Mouse (Mus musculus) forebrain, postnatal 0 days (tissue): Measurements from ENCODE around the gene Abcg3. TPM values are rescaled to one million over a fixed set of nuclear protein-coding genes. Genes with fewer than 3 reads are reported as not detected.

Experiments
- ATAC-seq: fragments of 200-750 bp; cut with Nextera tagmentation; 2 replicates; pipeline ENCODE4 v1.8.0; 2017; ENCODE audit warnings: mild to moderate bottlenecking, moderate library complexity
- DNase-seq: peaks from one replicate; pipeline ENCODE4 v3.0.0-alpha.2; 2015
- H3K27ac ChIP-seq: fragments of 300-500 bp; sonication (generic); 2 replicates; pipeline ENCODE4 v1.5.1; 2014; ENCODE audit warnings: low read depth, mild to moderate bottlenecking, antibody characterized with exemption, low read length, moderate library complexity, mixed read lengths
- H3K27me3 ChIP-seq: fragments of 300-500 bp; sonication (generic); 2 replicates; pipeline ENCODE4 v1.6.1; 2014; ENCODE audit warnings: mild to moderate bottlenecking, low read length, mixed read lengths; ENCODE audit not compliant: insufficient read depth
- H3K36me3 ChIP-seq: fragments of 300-500 bp; sonication (generic); 2 replicates; pipeline ENCODE4 v1.6.1; 2014; ENCODE audit warnings: mild to moderate bottlenecking, moderate library complexity; ENCODE audit not compliant: insufficient read depth
- H3K4me1 ChIP-seq: fragments of 300-500 bp; sonication (generic); 2 replicates; pipeline ENCODE4 v1.6.1; 2014; ENCODE audit warnings: antibody characterized with exemption; ENCODE audit not compliant: insufficient read depth
- H3K4me2 ChIP-seq: fragments of 300-500 bp; sonication (generic); 2 replicates; pipeline ENCODE4 v1.6.1; 2014; ENCODE audit warnings: low read depth, mild to moderate bottlenecking, moderate library complexity
- H3K4me3 ChIP-seq: fragments of 300-500 bp; sonication (generic); 2 replicates; pipeline ENCODE4 v1.5.1; 2014; ENCODE audit warnings: low read depth, low read length, mixed read lengths
- H3K9ac ChIP-seq: fragments of 300-500 bp; sonication (generic); 2 replicates; pipeline ENCODE4 v1.6.1; 2014; ENCODE audit warnings: mild to moderate bottlenecking
- H3K9me3 ChIP-seq: fragments of 300-500 bp; sonication (generic); 2 replicates; pipeline ENCODE4 v1.6.1; 2016; ENCODE audit warnings: low read length
- CTCF ChIP-seq: sonication (generic); IDR thresholded peaks from 2 replicates; pipeline ENCODE4 v1.5.1; 2016; ENCODE audit warnings: antibody characterized with exemption, control low read depth, low read depth
- WGBS: fragments of 180-500 bp; shearing (Covaris S2); extraction: QIAGEN DNeasy Blood & Tissue Kit; methylation state at CpG from one replicate; pipeline ENCODE4 v1.1.7; 2014; 5-methylcytosine and 5-hydroxymethylcytosine counted together
- polyA plus RNA-seq: library from polyadenylated mRNA; unstranded; fragments of >200 nt; fragmentation: Nextera tagmentation; extraction: Ambion mirVana; gene quantifications from 2 replicates; pipeline ENCODE4 v1.2.1, GENCODE M21; 2015
- total RNA-seq: library from RNA; depleted of rRNA; stranded (reverse); fragments of >200 nt; gene quantifications from 2 replicates; pipeline ENCODE4 v1.2.3, GENCODE M21; 2014; rRNA removed

Abcg3 gene
- total RNA-seq, result 0.31 and 0.43 TPM in 2 replicates
- 0.19 and 0.30 TPM in 2 replicates for polyA plus RNA-seq

DNA sequence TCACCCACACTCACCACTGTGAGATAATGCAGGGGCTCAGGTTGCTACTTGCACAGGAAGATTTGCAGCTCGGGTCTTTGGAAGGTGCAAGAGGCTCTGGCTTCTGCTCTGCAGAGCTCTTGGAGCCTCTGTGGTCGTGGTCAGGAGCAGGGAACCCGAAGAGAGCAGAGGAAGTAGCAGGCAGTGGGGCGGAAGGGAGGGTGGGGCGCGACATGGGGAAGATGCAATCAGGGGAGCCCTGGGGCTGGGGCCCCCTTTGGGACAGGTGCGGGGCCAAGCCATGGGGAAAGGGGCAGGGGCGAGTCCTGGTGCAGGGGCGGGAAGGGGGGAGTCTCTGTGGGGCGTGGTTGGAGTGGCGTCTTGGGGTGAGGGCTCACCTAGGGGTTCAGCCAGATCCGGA lies at the start of gene Abcg3:
TSS of gene Abcg3 (minus strand) at position 184 of the 400 bp plus-strand sequence.
- Histone ChIP-seq H3K36me3 (no peaks in the 10 kb centered on the region), H3K4me3 (no peak within 1 kb of the TSS), H3K9ac (no peak within 1 kb of the TSS), H3K4me1 (no peaks in the 10 kb centered on the region), H3K4me2 (0 out of 2 replicates have a peak within 1 kb of the TSS, but pooled peaks have one; percentile 5), H3K27ac (no peak within 1 kb of the TSS), H3K9me3 (no peaks in the 10 kb centered on the region), H3K27me3 (no peaks in the 10 kb centered on the region)
- DNase-seq (no peak), ATAC-seq (no peak)
- no peak for TF ChIP-seq CTCF
- 48% methylated on average over 12 of the region's 12 CpGs for WGBS

DNA sequence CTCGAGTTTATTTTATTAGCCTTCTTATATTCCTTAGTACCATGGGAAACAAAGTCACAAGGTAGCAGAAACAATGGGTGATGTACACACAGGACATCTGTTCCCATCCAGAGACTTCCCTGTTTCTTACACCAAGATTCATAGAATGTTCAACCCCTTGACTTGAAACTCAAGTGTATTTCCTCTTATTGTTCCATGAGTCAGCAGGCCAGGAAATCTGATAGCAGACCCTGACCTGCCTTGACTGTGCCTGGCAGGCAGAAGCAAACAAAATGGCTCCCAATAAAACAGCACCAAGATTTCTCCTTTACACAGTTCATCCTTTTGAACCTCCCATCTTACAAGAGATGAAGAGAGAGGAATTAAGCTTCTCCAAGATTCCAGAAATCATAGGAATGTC lies 30.0 kb upstream of the Abcg3 start:
- Histone ChIP-seq H3K27ac (no peak overlapping the region), H3K36me3 (no peaks in the 10 kb centered on the region), H3K4me3 (no peak overlapping the region), H3K4me2 (no peak overlapping the region), H3K9me3 (no peaks in the 10 kb centered on the region), H3K27me3 (no peaks in the 10 kb centered on the region), H3K9ac (no peak overlapping the region), H3K4me1 (no peaks in the 10 kb centered on the region)
- DNase-seq (no peak), ATAC-seq (no peak)
- TF ChIP-seq CTCF, result no peak
- 74% methylated on average over 1 of the region's 1 CpGs for WGBS

- TF ChIP-seq CTCF, result no peak
- no peak overlapping the region for H3K4me3 ChIP-seq
- H3K9me3 ChIP-seq, result no peaks in the 10 kb centered on the region
- ATAC-seq (no peak), DNase-seq (no peak)
- H3K4me2 ChIP-seq, result no peak overlapping the region
- no peak overlapping the region for H3K9ac ChIP-seq
- 80% methylated on average over 4 of the region's 4 CpGs for WGBS
- no peaks in the 10 kb centered on the region for H3K36me3 ChIP-seq
- no peaks in the 10 kb centered on the region for H3K4me1 ChIP-seq
- no peak overlapping the region for H3K27ac ChIP-seq
- no peaks in the 10 kb centered on the region for H3K27me3 ChIP-seq
Observed at GRCm38 (mm10) chr5:105011570-105011969, 29.1 kb upstream of the Abcg3 start.

DNA sequence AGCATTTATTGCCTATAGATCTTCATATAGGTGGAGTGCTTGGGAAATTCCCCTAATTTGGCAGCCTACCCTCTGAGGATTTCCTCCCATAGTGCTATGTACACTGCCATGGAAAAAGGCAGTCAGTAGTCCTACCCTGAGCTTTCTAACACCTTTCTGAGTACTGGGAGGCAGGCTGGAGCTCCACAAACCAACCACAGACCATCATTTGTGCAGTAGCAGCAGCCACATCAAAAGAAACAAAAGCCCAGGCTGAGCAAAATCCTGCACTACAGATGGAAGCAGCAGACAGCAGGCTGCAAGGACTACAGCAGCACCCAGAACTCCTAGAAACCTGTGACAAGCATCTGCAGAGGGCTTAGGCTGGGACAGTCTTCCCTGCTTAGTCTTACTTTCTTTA lies 27.9 kb upstream of the Abcg3 start:
- DNase-seq (no peak), ATAC-seq (no peak)
- H3K4me2 ChIP-seq, result no peak overlapping the region
- no peaks in the 10 kb centered on the region for H3K4me1 ChIP-seq
- H3K27ac ChIP-seq, result no peak overlapping the region
- H3K4me3 ChIP-seq, result no peak overlapping the region
- no peak overlapping the region for H3K9ac ChIP-seq
- H3K27me3 ChIP-seq, result no peaks in the 10 kb centered on the region
- no peak for TF ChIP-seq CTCF
- H3K36me3 ChIP-seq, result no peaks in the 10 kb centered on the region
- H3K9me3 ChIP-seq, result no peaks in the 10 kb centered on the region

- Histone ChIP-seq H3K36me3 (no peaks in the 10 kb centered on the region), H3K4me1 (no peaks in the 10 kb centered on the region), H3K9ac (no peak overlapping the region), H3K9me3 (no peaks in the 10 kb centered on the region), H3K4me2 (no peak overlapping the region), H3K27me3 (no peaks in the 10 kb centered on the region), H3K27ac (no peak overlapping the region), H3K4me3 (no peak overlapping the region)
- ATAC-seq, result no peak
- no peak for DNase-seq
- 73% methylated on average over 2 of the region's 2 CpGs for WGBS
- no peak for TF ChIP-seq CTCF
Observed at GRCm38 (mm10) chr5:104989411-104989810, 6.9 kb upstream of the Abcg3 start.

- WGBS, result 56% methylated on average over 2 of the region's 2 CpGs
- Histone ChIP-seq H3K9ac (no peak overlapping the region), H3K27me3 (no peaks in the 10 kb centered on the region), H3K4me1 (no peaks in the 10 kb centered on the region), H3K27ac (no peak overlapping the region), H3K4me2 (no peak overlapping the region), H3K4me3 (no peak overlapping the region), H3K9me3 (no peaks in the 10 kb centered on the region), H3K36me3 (no peaks in the 10 kb centered on the region)
- ATAC-seq, result no peak
- DNase-seq, result no peak
- TF ChIP-seq CTCF, result no peak
Observed at GRCm38 (mm10) chr5:104988000-104988399, 5.5 kb upstream of the Abcg3 start.

DNA sequence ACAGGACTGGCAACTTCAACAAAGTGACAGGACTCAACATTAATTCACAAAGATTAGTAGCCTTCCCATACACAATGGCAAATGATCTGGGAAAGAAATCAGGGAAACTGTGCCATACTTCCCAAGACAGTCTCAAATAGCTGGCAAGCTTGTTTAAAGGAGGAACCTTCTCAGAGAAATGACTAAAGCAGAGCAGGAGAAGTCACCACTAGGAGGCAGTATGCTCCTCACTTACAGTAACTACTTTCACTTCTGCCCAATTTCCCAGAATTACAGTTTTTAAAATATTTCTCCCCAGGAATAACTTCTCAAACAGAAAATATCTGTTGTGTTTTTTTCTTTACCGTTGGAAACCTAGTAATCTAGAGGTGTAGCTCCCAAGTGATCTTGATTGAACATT lies 4.2 kb upstream of the Abcg3 start:
- WGBS, result 67% methylated on average over 1 of the region's 1 CpGs
- no peak overlapping the region for H3K9ac ChIP-seq
- H3K27me3 ChIP-seq, result no peaks in the 10 kb centered on the region
- ATAC-seq (no peak), DNase-seq (no peak)
- no peaks in the 10 kb centered on the region for H3K9me3 ChIP-seq
- TF ChIP-seq CTCF, result peak; percentile 39
- H3K36me3 ChIP-seq, result no peaks in the 10 kb centered on the region
- H3K4me1 ChIP-seq, result no peaks in the 10 kb centered on the region
- H3K4me2 ChIP-seq, result no peak overlapping the region
- H3K27ac ChIP-seq, result no peak overlapping the region
- no peak overlapping the region for H3K4me3 ChIP-seq

DNA sequence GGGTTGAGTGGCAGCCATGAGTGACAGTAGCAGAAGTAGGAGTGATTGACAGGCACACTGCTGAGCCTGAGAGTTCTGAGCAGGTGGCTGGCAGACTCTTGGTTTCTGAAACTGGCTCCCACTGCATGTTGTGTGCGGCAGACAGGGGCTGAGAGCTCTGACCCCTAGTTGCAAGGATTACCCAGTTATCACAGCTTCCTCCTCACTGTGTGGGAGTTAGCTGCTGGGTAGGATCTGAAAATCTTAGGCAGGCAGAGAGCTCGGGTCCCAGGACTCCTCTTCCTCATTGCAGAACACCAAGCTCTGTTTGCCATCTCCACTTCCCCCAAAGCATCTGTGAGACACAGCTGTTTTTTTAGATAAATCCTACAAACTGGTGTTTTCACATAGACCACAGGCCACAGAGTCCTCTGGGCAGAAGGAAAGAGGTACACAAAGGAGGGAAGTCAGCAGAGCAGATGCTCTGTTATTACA lies 3.4 kb downstream of the Abcg3 start:
- Histone ChIP-seq H3K27ac (no peak overlapping the region), H3K9ac (no peak overlapping the region), H3K36me3 (no peaks in the 10 kb centered on the region), H3K4me2 (no peak overlapping the region), H3K27me3 (no peaks in the 10 kb centered on the region), H3K9me3 (no peaks in the 10 kb centered on the region), H3K4me3 (no peak overlapping the region), H3K4me1 (no peaks in the 10 kb centered on the region)
- WGBS, result 63% methylated on average over 2 of the region's 2 CpGs
- TF ChIP-seq CTCF, result no peak
- peak; percentile 51 for ATAC-seq
- no peak for DNase-seq
